Mouse (Mus musculus): ENCODE results near the gene Mri1.

- TF ChIP-seq MYOG (IDR thresholded peaks at IDR 0.05; ENCODE audit: control insufficient read depth in 1 of 3, insufficient read depth in 1 of 3, insufficient read length in 2 of 3, low read depth in 2 of 3) (no peak), POLR2AphosphoS2 (IDR thresholded peaks at IDR 0.05; ENCODE audit: insufficient read length, low read depth) (peak; percentile 50), POLR2A (IDR thresholded peaks at IDR 0.05; ENCODE audit: insufficient read length, low read depth) (peak; percentile 22), E2F4 (IDR thresholded peaks at IDR 0.05; ENCODE audit: insufficient read depth) (no peak), USF1 (IDR thresholded peaks at IDR 0.05; ENCODE audit: low read depth) (no peak), TCF12 (IDR thresholded peaks at IDR 0.05; ENCODE audit: insufficient read depth, poor library complexity, severe bottlenecking) (no peak), REST (IDR thresholded peaks at IDR 0.05; ENCODE audit: insufficient read depth, insufficient read length) (no peak), MYOD1 (IDR thresholded peaks at IDR 0.05; ENCODE audit: control insufficient read depth in 1 of 3, insufficient read length in 2 of 3, low read depth in 2 of 3) (no peak), TCF3 (IDR thresholded peaks at IDR 0.05; ENCODE audit: insufficient read length, low read depth) (no peak)
Observed at GRCm38 (mm10) chr8:84207811-84208210, 49.3 kb downstream of the Mri1 start.

Measured in myocyte (in vitro differentiated cells).